Mouse (Mus musculus) neural tube, embryonic 11.5 days (tissue): Measurements from ENCODE around the gene Prkaa1. TPM values are rescaled to one million over a fixed set of nuclear protein-coding genes. Genes with fewer than 3 reads are reported as not detected.

ENCODE experiments used
- ATAC-seq: fragments of 200-750 bp; cut with Nextera tagmentation; 2 replicates; pipeline ENCODE4 v1.8.0; 2017; ENCODE audit warnings: moderate number of reproducible peaks, mild to moderate bottlenecking, moderate TSS enrichment, moderate library complexity; ENCODE audit not compliant: insufficient read depth, low FRiP score, low TSS enrichment
- DNase-seq: peaks from one replicate; pipeline ENCODE4 v3.0.0-alpha.2; 2015; ENCODE audit warnings: low spot score
- H3K27ac ChIP-seq: fragments of 300-500 bp; sonication (generic); 2 replicates; pipeline ENCODE4 v1.5.1; 2014; ENCODE audit warnings: low read depth, mild to moderate bottlenecking, low read length
- H3K27me3 ChIP-seq: fragments of 300-500 bp; sonication (generic); 2 replicates; pipeline ENCODE4 v1.6.1; 2014; ENCODE audit warnings: mild to moderate bottlenecking, low read length, mixed read lengths; ENCODE audit not compliant: control insufficient read depth, insufficient read depth
- H3K36me3 ChIP-seq: fragments of 300-500 bp; sonication (generic); 2 replicates; pipeline ENCODE4 v1.6.1; 2014; ENCODE audit warnings: mild to moderate bottlenecking, low read length, moderate library complexity, mixed read lengths; ENCODE audit not compliant: control insufficient read depth, insufficient read depth
- H3K4me1 ChIP-seq: fragments of 300-500 bp; sonication (generic); 2 replicates; pipeline ENCODE4 v1.6.1; 2014; ENCODE audit warnings: low read length, mixed read lengths; ENCODE audit not compliant: control insufficient read depth, insufficient read depth
- H3K4me2 ChIP-seq: fragments of 300-500 bp; sonication (generic); 2 replicates; pipeline ENCODE4 v1.6.1; 2014; ENCODE audit warnings: low read depth, mild to moderate bottlenecking, moderate library complexity
- H3K4me3 ChIP-seq: fragments of 300-500 bp; sonication (generic); 2 replicates; pipeline ENCODE4 v1.5.1; 2014; ENCODE audit warnings: low read depth, low read length
- H3K9ac ChIP-seq: fragments of 300-500 bp; sonication (generic); 2 replicates; pipeline ENCODE4 v1.6.1; 2014; ENCODE audit warnings: mild to moderate bottlenecking, low read length
- H3K9me3 ChIP-seq: fragments of 300-500 bp; sonication (generic); 2 replicates; pipeline ENCODE4 v1.6.1; 2016; ENCODE audit warnings: low read length; ENCODE audit not compliant: control insufficient read depth
- WGBS: fragments of 180-500 bp; shearing (Covaris S2); extraction: QIAGEN DNeasy Blood & Tissue Kit; methylation state at CpG from one replicate; pipeline ENCODE4 v1.1.7; 2014; 5-methylcytosine and 5-hydroxymethylcytosine counted together
- polyA plus RNA-seq: library from polyadenylated mRNA; unstranded; fragments of >200 nt; fragmentation: Nextera tagmentation; extraction: Ambion mirVana; gene quantifications from 2 replicates; pipeline ENCODE4 v1.2.1, GENCODE M21; 2014

The Prkaa1 gene
- polyA plus RNA-seq, 1 experiment from 2014 or later = 21.2 TPM

DNA sequence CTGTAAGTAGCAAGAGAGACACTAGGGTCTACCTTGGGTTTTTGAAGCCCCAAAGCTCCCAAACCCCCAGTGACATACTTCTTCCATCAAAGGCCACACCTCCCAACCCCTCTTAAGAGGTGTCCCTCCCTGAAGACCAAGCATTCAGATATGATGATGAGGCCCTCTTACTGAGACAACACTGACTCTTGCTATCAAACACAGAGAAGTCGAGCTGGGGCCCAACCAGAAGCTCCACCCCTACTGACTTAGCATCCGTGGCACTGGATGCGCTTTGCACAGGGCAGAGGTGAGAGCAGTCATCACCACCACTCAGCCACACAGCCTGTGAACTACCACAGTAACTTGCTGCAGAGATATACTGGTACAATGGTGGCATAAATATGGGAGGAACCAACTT, 31.0 kb upstream of the Prkaa1 start:
- Histone ChIP-seq H3K4me2 (no peak overlapping the region), H3K36me3 (no peaks in the 10 kb centered on the region), H3K4me1 (peaks cover 8% of the 10 kb centered on the region), H3K9me3 (no peaks in the 10 kb centered on the region), H3K4me3 (no peak overlapping the region), H3K9ac (no peak overlapping the region), H3K27me3 (no peaks in the 10 kb centered on the region), H3K27ac (no peak overlapping the region)
- DNase-seq (no peak), ATAC-seq (no peak)
- 86% methylated on average over 3 of the region's 3 CpGs for WGBS

DNA sequence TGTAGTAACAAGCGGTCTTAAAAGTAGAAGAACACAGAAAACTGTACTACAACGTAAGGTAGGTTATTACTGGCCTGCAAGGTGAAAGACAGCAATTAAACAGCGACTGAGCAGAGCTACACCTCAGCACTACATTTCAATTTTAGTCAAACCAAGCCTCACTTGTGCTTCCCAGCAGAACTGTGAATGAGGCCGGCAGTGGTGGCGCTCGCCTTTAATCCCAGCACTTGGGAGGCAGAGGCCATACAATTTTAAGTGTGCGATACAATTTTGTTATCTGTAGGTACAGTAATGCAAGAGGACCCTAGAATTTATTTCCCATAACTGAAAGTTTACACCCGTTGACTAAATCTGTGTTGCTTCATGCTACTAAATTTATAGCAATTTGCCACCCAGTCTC, 28.5 kb upstream of the Prkaa1 start:
- Histone ChIP-seq H3K36me3 (peaks cover 14% of the 10 kb centered on the region), H3K4me3 (peak overlapping the region; percentile 94; the same call in 1 of the 2 replicates), H3K4me1 (peaks cover 10% of the 10 kb centered on the region), H3K27me3 (no peaks in the 10 kb centered on the region), H3K9ac (peak overlapping the region; percentile 64), H3K4me2 (peak overlapping the region; percentile 40), H3K27ac (no peak overlapping the region), H3K9me3 (no peaks in the 10 kb centered on the region)
- ATAC-seq (no peak), DNase-seq (no peak)
- 69% methylated on average over 8 of the region's 8 CpGs for WGBS

DNA sequence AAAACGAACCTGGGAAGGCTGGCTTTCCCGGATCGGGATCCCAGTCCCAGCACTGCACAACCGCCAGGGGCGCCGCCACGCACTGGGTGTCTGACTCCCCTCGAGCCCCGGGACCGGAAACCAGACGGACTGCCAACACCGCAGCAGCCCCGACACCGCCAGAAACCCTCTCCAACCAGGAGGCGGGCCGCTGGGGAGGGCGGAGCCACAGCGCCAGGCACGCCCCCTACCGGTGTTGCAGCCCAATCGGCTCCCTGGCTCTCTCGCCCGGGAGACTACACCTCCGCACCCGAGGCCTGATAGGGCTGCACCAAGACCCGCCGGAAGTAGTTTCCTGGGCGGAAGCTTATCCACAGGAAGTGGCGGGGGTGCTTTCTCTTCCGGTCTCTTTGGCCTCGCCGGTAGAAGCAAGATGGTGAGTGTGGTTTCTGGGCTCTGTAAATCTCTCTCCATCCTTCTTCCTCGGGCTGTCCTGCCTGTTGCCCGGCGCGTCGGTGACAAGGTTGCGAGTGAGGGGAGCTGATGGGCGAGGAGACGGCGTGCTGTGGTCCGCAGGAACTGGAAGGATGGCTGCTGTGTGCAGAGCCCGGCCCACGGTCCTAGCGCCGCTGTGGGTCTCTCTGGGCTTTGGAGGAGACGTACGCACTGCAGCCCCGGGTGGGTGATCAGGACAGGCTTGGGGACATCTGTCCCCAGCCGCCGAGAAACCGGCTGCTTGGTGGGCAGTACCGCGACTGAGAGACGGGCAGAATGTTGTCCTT, 27.2 kb upstream of the Prkaa1 start, which contains the start of gene Rpl37:
Rpl37 (plus strand) TSS at position 376 of the 761 bp plus-strand sequence.
- WGBS = 0% methylated on average over 52 of the region's 55 CpGs
- ATAC-seq = peak; percentile 99
- H3K27me3 ChIP-seq = no peaks in the 10 kb centered on the region
- H3K27ac ChIP-seq = peak within 1 kb of the TSS; percentile 87
- peak within 1 kb of the TSS; percentile 94 for H3K4me3 ChIP-seq
- DNase-seq = peak; percentile 98
- peaks cover 21% of the 10 kb centered on the region for H3K36me3 ChIP-seq
- peak within 1 kb of the TSS; percentile 94 for H3K9ac ChIP-seq
- peaks cover 10% of the 10 kb centered on the region for H3K4me1 ChIP-seq
- H3K4me2 ChIP-seq = peak within 1 kb of the TSS; percentile 82
- no peaks in the 10 kb centered on the region for H3K9me3 ChIP-seq

DNA sequence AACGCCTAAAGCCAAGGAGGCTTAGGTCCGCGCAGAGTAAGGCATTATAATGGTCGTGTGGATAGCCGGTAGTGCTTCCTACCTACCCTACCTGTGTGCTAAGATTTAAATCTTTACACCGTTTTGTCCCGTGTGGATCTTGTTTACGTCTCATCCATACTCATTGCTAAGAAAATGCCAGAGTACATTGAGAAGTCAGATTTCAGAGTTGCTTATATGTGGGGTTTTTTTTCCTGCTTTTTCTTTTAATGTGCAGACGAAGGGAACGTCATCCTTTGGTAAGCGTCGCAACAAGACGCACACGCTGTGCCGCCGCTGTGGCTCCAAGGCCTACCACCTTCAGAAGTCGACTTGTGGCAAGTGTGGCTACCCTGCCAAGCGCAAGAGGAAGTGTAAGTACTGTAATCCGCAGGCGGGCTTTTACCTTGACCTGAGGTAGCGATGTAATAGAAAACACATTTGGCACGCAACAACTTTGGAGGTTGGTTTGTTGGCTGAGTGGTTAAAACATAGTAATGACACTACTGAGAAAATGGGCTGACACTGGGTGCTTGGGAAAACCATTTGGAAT, 26.5 kb upstream of the Prkaa1 start:
- Histone ChIP-seq H3K9ac (peak overlapping the region; percentile 94), H3K4me2 (peak overlapping the region; percentile 82), H3K27ac (peak overlapping the region; percentile 80), H3K4me3 (peak overlapping the region; percentile 94), H3K9me3 (no peaks in the 10 kb centered on the region), H3K4me1 (peaks cover 10% of the 10 kb centered on the region), H3K27me3 (no peaks in the 10 kb centered on the region), H3K36me3 (peaks cover 26% of the 10 kb centered on the region)
- DNase-seq (no peak), ATAC-seq (no peak)
- WGBS = 3% methylated on average over 22 of the region's 22 CpGs

DNA sequence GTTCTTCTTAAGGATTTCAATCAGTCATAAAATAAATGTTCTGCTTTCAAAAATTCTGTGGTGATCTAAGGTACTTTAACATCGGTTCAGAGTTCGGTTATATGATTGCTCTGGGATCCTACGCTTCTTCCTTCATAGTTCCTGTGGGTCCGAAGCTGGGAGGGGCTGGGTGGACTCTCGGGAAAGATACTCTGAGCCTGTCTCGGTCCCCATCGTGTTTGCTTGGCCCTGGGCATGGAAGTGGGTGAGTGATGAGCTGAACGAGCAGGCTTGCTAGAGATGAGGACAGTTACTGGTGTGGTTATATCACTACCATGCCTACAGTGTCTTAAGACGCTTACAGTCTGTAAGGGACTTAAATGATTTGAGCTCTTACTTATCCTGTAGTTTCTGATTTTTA, 25.0 kb upstream of the Prkaa1 start:
- Histone ChIP-seq H3K4me2 (no peak overlapping the region), H3K27me3 (no peaks in the 10 kb centered on the region), H3K4me3 (no peak overlapping the region), H3K9ac (no peak overlapping the region), H3K9me3 (no peaks in the 10 kb centered on the region), H3K27ac (no peak overlapping the region), H3K36me3 (peaks cover 26% of the 10 kb centered on the region), H3K4me1 (peaks cover 10% of the 10 kb centered on the region)
- WGBS = 91% methylated on average over 9 of the region's 9 CpGs
- ATAC-seq = no peak
- DNase-seq = no peak

DNA sequence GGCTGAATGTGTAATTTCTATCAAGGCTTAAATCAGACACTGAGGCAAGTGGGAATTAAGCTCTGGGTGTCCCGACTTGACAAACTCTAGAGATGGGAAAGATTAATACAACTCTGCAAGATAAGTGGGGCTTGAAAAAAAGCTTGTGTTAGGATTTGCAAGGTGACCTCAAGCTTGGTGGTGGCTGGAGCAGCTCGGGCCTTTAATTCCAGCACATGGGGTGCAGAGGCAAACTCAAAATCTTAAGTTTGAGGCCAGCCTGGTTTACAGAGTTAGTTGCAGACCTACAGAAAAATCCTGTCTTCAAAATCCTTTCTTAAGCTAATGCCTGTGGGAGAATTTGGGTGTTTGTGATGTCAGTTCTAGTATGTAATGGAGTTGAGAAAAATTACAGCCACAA, 24.5 kb upstream of the Prkaa1 start:
- no peak for DNase-seq
- no peaks in the 10 kb centered on the region for H3K27me3 ChIP-seq
- 97% methylated on average over 2 of the region's 2 CpGs for WGBS
- peaks cover 10% of the 10 kb centered on the region for H3K4me1 ChIP-seq
- H3K9me3 ChIP-seq = no peaks in the 10 kb centered on the region
- H3K4me3 ChIP-seq = no peak overlapping the region
- no peak overlapping the region for H3K27ac ChIP-seq
- no peak overlapping the region for H3K4me2 ChIP-seq
- H3K36me3 ChIP-seq = peaks cover 26% of the 10 kb centered on the region
- no peak for ATAC-seq
- no peak overlapping the region for H3K9ac ChIP-seq

DNA sequence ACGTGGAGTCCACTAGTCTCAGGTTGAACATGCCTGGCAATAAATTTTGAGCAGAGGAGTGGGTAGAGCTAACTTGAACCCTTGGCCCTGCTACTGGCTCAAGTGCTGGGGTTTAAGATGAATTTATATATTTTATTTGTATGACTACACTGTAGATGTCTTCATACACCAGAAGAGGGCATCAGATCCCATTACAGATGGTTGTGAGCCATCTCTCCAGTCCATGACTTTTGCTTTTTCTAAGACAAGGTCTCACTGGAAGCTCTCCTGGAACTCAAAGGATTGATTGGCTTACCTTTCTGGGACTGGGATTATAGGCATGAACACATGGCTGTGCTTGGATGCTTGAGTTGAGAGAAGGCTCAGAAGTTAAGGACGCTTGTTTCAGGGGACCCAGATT, 24.0 kb upstream of the Prkaa1 start:
- H3K9me3 ChIP-seq = no peaks in the 10 kb centered on the region
- H3K4me1 ChIP-seq = peaks cover 10% of the 10 kb centered on the region
- 87% methylated on average over 2 of the region's 2 CpGs for WGBS
- DNase-seq (no peak), ATAC-seq (no peak)
- no peak overlapping the region for H3K27ac ChIP-seq
- H3K27me3 ChIP-seq = no peaks in the 10 kb centered on the region
- H3K9ac ChIP-seq = no peak overlapping the region
- H3K36me3 ChIP-seq = peaks cover 26% of the 10 kb centered on the region
- H3K4me2 ChIP-seq = no peak overlapping the region
- H3K4me3 ChIP-seq = no peak overlapping the region

DNA sequence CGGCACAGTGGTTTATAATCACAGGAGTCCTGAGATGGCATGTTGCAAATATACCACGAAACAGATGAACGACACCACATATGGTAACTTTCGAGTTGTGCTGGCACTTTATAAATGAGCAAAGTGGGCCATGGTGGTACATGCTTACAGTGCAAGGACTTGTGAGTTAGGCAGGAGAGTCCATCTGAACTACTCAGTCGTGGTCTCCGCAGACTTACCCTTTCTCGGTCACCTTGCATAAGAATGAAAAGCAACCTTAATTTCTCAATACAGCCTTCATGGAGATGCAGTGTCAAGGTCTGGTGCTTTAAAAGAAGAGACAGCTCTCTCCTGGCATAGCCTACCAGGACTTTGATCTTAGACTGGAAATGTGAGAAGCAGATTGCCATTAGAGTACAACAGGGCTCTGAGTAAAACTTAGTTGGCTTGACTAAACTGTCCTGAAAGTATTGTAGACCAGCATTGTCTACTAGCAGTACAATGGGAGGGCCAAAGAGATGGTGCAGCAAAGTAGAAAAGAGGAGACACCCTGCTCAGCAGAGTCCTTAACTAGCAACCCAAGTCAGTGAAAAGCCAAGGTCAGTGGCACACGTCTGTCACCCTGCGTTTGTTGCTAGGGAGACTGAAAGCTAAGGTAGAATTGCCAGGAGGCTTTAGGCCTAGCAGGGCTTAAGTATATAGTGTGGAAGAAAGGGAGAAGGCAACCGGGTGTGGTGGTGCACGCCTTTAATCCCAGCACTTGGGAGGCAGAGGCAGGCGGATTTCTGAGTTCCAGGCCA, 21.9 kb upstream of the Prkaa1 start:
- Histone ChIP-seq H3K27ac (no peak overlapping the region), H3K4me1 (peaks cover 5% of the 10 kb centered on the region; the same call in 1 of the 2 replicates), H3K36me3 (peaks cover 26% of the 10 kb centered on the region), H3K4me3 (no peak overlapping the region), H3K9me3 (no peaks in the 10 kb centered on the region), H3K27me3 (no peaks in the 10 kb centered on the region), H3K9ac (no peak overlapping the region), H3K4me2 (no peak overlapping the region)
- WGBS = 91% methylated on average over 12 of the region's 12 CpGs
- DNase-seq (no peak), ATAC-seq (no peak)
